Mouse (Mus musculus) small intestine, adult 2 months (tissue): ENCODE measurements around the gene Btnl1. TPM values are rescaled to one million over a fixed set of nuclear protein-coding genes. Genes with fewer than 3 reads are reported as not detected.
A peak's percentile ranks its signal among the peaks of the same experiment; 100 is the strongest.

Experiments
- H3K27ac ChIP-seq: fragments of 200-500 bp; 2 replicates; pipeline ENCODE4 v1.5.1; 2012; ENCODE audit warnings: low read depth, low read length, control low read depth, inconsistent platforms; ENCODE audit not compliant: insufficient read depth
- H3K27me3 ChIP-seq: fragments of 200-500 bp; 2 replicates; pipeline ENCODE4 v1.6.1; 2012; ENCODE audit warnings: mild to moderate bottlenecking, moderate library complexity, low read length, inconsistent platforms; ENCODE audit not compliant: control insufficient read depth, insufficient read depth
- H3K36me3 ChIP-seq: fragments of 200-500 bp; 2 replicates; pipeline ENCODE4 v1.6.1; 2012; ENCODE audit warnings: mild to moderate bottlenecking, low read length, control low read depth, inconsistent platforms; ENCODE audit not compliant: control insufficient read depth, insufficient read depth
- H3K4me1 ChIP-seq: fragments of 200-500 bp; 2 replicates; pipeline ENCODE4 v1.6.1; 2012; ENCODE audit warnings: low read length, inconsistent platforms, mixed read lengths; ENCODE audit not compliant: control insufficient read depth, insufficient read depth, insufficient read length
- H3K4me3 ChIP-seq: fragments of 200-500 bp; 2 replicates; pipeline ENCODE4 v1.5.1; 2012; ENCODE audit warnings: low read depth, mild to moderate bottlenecking, control low read depth, inconsistent platforms, low read length, moderate library complexity
- CTCF ChIP-seq: fragments of 200-500 bp; IDR thresholded peaks from 2 replicates; pipeline ENCODE4 v1.5.1; 2012; ENCODE audit warnings: low read depth, mild to moderate bottlenecking, control low read depth, inconsistent platforms, low read length, moderate library complexity, mixed read lengths; ENCODE audit not compliant: insufficient replicate concordance, insufficient read length; ENCODE audit errors: extremely low read depth
- POLR2A ChIP-seq: fragments of 200-500 bp; IDR thresholded peaks from 2 replicates; pipeline ENCODE4 v1.6.1; 2012; ENCODE audit warnings: low read depth, mild to moderate bottlenecking, control low read depth, inconsistent platforms, low read length, moderate library complexity
- WGBS: fragments of 180-500 bp; shearing (Covaris S2); methylation state at CpG from one replicate; pipeline ENCODE4 v1.1.7; 2018; 5-methylcytosine and 5-hydroxymethylcytosine counted together
- polyA plus RNA-seq: library from polyadenylated mRNA; depleted of rRNA; stranded (reverse); fragments of >200 nt; gene quantifications from 2 replicates; pipeline ENCODE4 v1.2.3, GENCODE M21; 2012

Btnl1 gene
- polyA plus RNA-seq, 1 experiment = 178 TPM

DNA sequence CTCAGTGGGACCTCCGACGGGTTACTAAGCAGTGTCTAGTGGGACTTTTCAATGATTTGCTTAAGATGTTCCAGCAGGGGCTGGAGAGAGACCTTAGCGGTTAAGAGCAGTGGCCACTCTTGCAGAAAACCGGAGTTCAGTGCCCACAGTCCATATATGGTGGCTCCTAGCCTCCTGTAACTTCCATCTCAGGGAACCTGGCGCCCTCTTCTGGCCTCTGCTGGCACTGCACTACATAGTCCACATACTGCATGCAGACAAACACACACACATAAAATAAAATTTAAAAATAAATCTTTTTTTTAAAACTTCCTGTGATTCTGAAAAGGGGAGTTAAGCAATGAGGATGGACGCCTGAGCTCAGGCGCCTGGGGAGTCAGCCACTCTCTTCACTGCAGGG is 6.3 kb downstream of the Btnl1 start:
- H3K27ac ChIP-seq = no peak overlapping the region
- no peak overlapping the region for H3K4me3 ChIP-seq
- WGBS = 84% methylated on average over 7 of the region's 7 CpGs
- peaks cover 3% of the 10 kb centered on the region for H3K4me1 ChIP-seq
- peaks cover 50% of the 10 kb centered on the region for H3K36me3 ChIP-seq
- TF ChIP-seq POLR2A (no peak), CTCF (peak; percentile 64; the same call in 1 of the 2 replicates)
- no peaks in the 10 kb centered on the region for H3K27me3 ChIP-seq

- TF ChIP-seq CTCF (no peak), POLR2A (no peak)
- Histone ChIP-seq H3K36me3 (peaks cover 45% of the 10 kb centered on the region), H3K4me3 (no peak overlapping the region), H3K4me1 (no peaks in the 10 kb centered on the region), H3K27ac (no peak overlapping the region), H3K27me3 (no peaks in the 10 kb centered on the region)
- WGBS = 64% methylated on average over 3 of the region's 3 CpGs
Observed at GRCm38 (mm10) chr17:34384699-34385098, 7.8 kb downstream of the Btnl1 start.

GRCm38 (mm10) chr17:34386656-34387055 is 9.7 kb downstream of the Btnl1 start:
- Histone ChIP-seq H3K36me3 (peaks cover 30% of the 10 kb centered on the region), H3K27ac (no peak overlapping the region), H3K4me3 (no peak overlapping the region), H3K4me1 (no peaks in the 10 kb centered on the region), H3K27me3 (no peaks in the 10 kb centered on the region)
- TF ChIP-seq POLR2A (no peak), CTCF (no peak)
- WGBS = 64% methylated on average over 2 of the region's 2 CpGs

DNA sequence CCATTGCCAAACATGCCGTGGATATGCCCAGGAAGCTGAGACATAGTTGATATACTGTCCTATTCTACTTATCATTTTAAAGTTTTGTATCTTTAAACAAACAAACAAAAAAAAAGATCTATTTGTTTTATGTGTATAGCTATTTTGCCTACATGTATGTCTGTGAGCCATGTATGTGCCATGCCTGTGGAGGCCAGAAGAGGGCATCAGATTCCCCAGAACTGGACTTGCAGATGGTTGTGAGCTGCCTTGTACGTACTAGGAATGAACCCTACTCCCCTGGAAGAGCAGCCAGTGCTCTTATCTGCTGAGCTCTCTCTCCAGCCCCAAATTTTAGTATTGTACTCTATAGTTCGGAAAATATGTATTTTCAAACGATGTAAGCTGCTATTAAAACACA is 11.6 kb downstream of the Btnl1 start:
- Histone ChIP-seq H3K4me1 (no peaks in the 10 kb centered on the region), H3K4me3 (no peak overlapping the region), H3K27me3 (no peaks in the 10 kb centered on the region), H3K27ac (no peak overlapping the region), H3K36me3 (peaks cover 15% of the 10 kb centered on the region)
- TF ChIP-seq CTCF (peak; percentile 65; the same call in 1 of the 2 replicates), POLR2A (no peak)
- WGBS = 40% methylated on average over 4 of the region's 4 CpGs

- H3K4me1 ChIP-seq = no peaks in the 10 kb centered on the region
- no peaks in the 10 kb centered on the region for H3K27me3 ChIP-seq
- H3K4me3 ChIP-seq = no peak overlapping the region
- TF ChIP-seq POLR2A (no peak), CTCF (no peak)
- no peaks in the 10 kb centered on the region for H3K36me3 ChIP-seq
- 50% methylated on average over 7 of the region's 7 CpGs for WGBS
- no peak overlapping the region for H3K27ac ChIP-seq
Observed at GRCm38 (mm10) chr17:34391507-34391906, 14.6 kb downstream of the Btnl1 start.

GRCm38 (mm10) chr17:34392321-34392720 is 15.4 kb downstream of the Btnl1 start:
- TF ChIP-seq CTCF = no peak
- TF ChIP-seq POLR2A = no peak
- Histone ChIP-seq H3K27me3 (no peaks in the 10 kb centered on the region), H3K27ac (no peak overlapping the region), H3K4me3 (peak overlapping the region; percentile 57), H3K4me1 (no peaks in the 10 kb centered on the region), H3K36me3 (no peaks in the 10 kb centered on the region)
- 3% methylated on average over 24 of the region's 24 CpGs for WGBS

DNA sequence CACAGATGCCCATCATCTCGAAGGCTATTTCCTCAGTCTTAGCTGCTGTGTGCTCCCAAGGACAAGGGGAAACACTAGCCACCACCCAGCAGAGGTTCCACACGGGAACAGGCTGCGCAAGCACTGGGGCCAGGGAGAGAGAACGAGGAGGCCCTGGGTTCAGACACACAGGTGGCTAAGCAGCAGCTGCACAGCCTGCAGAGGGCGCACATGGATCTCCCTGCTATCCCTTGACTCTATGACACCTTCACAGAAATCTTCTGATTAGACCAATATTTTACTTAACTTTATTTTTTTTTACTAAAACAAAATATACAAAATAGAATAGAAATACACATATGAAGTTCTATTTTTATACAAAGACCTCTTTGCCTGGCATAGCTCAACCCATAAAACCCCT is 20.4 kb downstream of the Btnl1 start:
- Histone ChIP-seq H3K27me3 (no peaks in the 10 kb centered on the region), H3K36me3 (no peaks in the 10 kb centered on the region), H3K4me1 (peaks cover 2% of the 10 kb centered on the region), H3K4me3 (no peak overlapping the region), H3K27ac (no peak overlapping the region)
- 58% methylated on average over 5 of the region's 5 CpGs for WGBS
- no peak for TF ChIP-seq POLR2A
- peak; percentile 36; the same call in 1 of the 2 replicates for TF ChIP-seq CTCF
